Mouse (Mus musculus): ENCODE measurements at regions not wholly inside any gene's neighbourhood (a gene's known extent, or its start where the extent isn't known, plus 50 kb on each side); places are given as distances from the start of the nearest gene placed in this dataset.

- TF ChIP-seq CTCF (IDR thresholded peaks at IDR 0.05; ENCODE audit: low read depth) (no peak), EP300 (IDR thresholded peaks at IDR 0.05; ENCODE audit: low read depth) (no peak)
Measured at GRCm38 (mm10) chr3:35703528-35704327, 50.2 kb upstream of the Atp11b start.
